Mouse (Mus musculus) embryonic facial prominence, embryonic 15.5 days (tissue): ENCODE results near the gene Galns. TPM values are rescaled to one million over a fixed set of nuclear protein-coding genes. Genes with fewer than 3 reads are reported as not detected.

Source experiments
- ATAC-seq: fragments of 200-750 bp; cut with Nextera tagmentation; 2 replicates; pipeline ENCODE4 v1.8.0; 2017; ENCODE audit warnings: low read depth, moderate TSS enrichment; ENCODE audit not compliant: insufficient number of reproducible peaks, low FRiP score, low TSS enrichment
- H3K27ac ChIP-seq: fragments of 300-500 bp; sonication (generic); replicated peaks from 2 replicates; pipeline ENCODE4 v1.5.1; 2015; ENCODE audit warnings: mild to moderate bottlenecking, inconsistent platforms
- H3K27me3 ChIP-seq: fragments of 300-500 bp; sonication (generic); 2 replicates; pipeline ENCODE4 v1.6.1; 2015; ENCODE audit warnings: inconsistent platforms
- H3K36me3 ChIP-seq: fragments of 300-500 bp; sonication (generic); 2 replicates; pipeline ENCODE4 v1.6.1; 2015; ENCODE audit warnings: mild to moderate bottlenecking, inconsistent platforms
- H3K4me1 ChIP-seq: fragments of 300-500 bp; sonication (generic); 2 replicates; pipeline ENCODE4 v1.6.1; 2015; ENCODE audit warnings: inconsistent platforms
- H3K4me2 ChIP-seq: fragments of 300-500 bp; sonication (generic); replicated peaks from 2 replicates; pipeline ENCODE4 v1.6.1; 2015; ENCODE audit warnings: mild to moderate bottlenecking, inconsistent platforms
- H3K4me3 ChIP-seq: fragments of 300-500 bp; sonication (generic); replicated peaks from 2 replicates; pipeline ENCODE4 v1.5.1; 2015; ENCODE audit warnings: mild to moderate bottlenecking, inconsistent platforms
- H3K9ac ChIP-seq: fragments of 300-500 bp; sonication (generic); 2 replicates; pipeline ENCODE4 v1.6.1; 2015; ENCODE audit warnings: inconsistent platforms
- H3K9me3 ChIP-seq: fragments of 300-500 bp; sonication (generic); replicated peaks from 2 replicates; pipeline ENCODE4 v1.6.1; 2016; ENCODE audit warnings: inconsistent platforms
- WGBS: fragments of 180-500 bp; shearing (Covaris S2); methylation state at CpG from one replicate; pipeline ENCODE4 v1.1.7; 2015; 5-methylcytosine and 5-hydroxymethylcytosine counted together
- polyA plus RNA-seq: library from polyadenylated mRNA; unstranded; fragments of >200 nt; fragmentation: Nextera tagmentation; extraction: Ambion mirVana; gene quantifications from 2 replicates; pipeline ENCODE4 v1.2.1, GENCODE M21; 2015

Gene Galns
- polyA plus RNA-seq, 1 experiment from 2014 or later = 11.3 TPM

- no peaks in the 10 kb centered on the region for H3K27me3 ChIP-seq
- 41% methylated on average over 7 of the region's 7 CpGs for WGBS
- peaks cover 10% of the 10 kb centered on the region; the same call in 1 of the 2 replicates for H3K4me1 ChIP-seq
- ATAC-seq = no peak
- no peak overlapping the region for H3K4me2 ChIP-seq
- H3K36me3 ChIP-seq = no peaks in the 10 kb centered on the region
- H3K9me3 ChIP-seq = no peaks in the 10 kb centered on the region
- no peak overlapping the region for H3K9ac ChIP-seq
- H3K4me3 ChIP-seq = no peak overlapping the region
- H3K27ac ChIP-seq = no peak overlapping the region
Observed at GRCm38 (mm10) chr8:122586171-122586570, 25.1 kb downstream of the Galns start.

DNA sequence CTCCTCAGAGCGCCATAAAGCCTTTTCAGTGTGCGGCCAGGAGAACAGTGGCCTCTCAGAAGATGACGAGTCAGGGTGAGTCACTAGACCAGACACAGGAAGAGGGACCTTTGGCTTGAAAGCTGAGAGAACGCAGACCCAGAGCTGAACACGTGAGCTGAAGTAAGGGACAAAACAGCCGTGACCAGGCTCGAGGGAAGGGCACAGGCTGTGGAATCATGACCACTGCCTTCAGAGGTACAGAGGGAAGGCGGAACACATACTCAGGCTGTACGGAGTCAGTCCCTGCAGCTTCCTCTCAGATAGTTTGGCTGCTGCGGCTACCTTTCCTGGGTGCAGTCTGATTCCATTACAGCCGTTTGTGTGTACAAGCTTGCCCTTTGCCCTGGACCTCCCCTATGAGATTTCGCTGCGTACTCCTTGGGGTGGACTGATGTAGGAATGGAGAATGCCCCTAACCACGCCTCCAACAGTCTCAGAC is 25.8 kb downstream of the Galns start:
- WGBS = 52% methylated on average over 14 of the region's 14 CpGs
- Histone ChIP-seq H3K36me3 (no peaks in the 10 kb centered on the region), H3K27ac (no peak overlapping the region), H3K9me3 (no peaks in the 10 kb centered on the region), H3K27me3 (no peaks in the 10 kb centered on the region), H3K4me3 (no peak overlapping the region), H3K4me2 (no peak overlapping the region), H3K9ac (no peak overlapping the region), H3K4me1 (peaks cover 13% of the 10 kb centered on the region; the same call in 1 of the 2 replicates)
- no peak for ATAC-seq

GRCm38 (mm10) chr8:122584981-122585380 is 26.3 kb downstream of the Galns start:
- H3K9ac ChIP-seq = no peak overlapping the region
- H3K4me1 ChIP-seq = peaks cover 18% of the 10 kb centered on the region
- no peaks in the 10 kb centered on the region for H3K27me3 ChIP-seq
- 77% methylated on average over 9 of the region's 9 CpGs for whole genome bisulfite sequencing
- no peak for ATAC-seq
- H3K36me3 ChIP-seq = no peaks in the 10 kb centered on the region
- no peak overlapping the region for H3K27ac ChIP-seq
- H3K4me2 ChIP-seq = no peak overlapping the region
- H3K4me3 ChIP-seq = no peak overlapping the region
- H3K9me3 ChIP-seq = no peaks in the 10 kb centered on the region

DNA sequence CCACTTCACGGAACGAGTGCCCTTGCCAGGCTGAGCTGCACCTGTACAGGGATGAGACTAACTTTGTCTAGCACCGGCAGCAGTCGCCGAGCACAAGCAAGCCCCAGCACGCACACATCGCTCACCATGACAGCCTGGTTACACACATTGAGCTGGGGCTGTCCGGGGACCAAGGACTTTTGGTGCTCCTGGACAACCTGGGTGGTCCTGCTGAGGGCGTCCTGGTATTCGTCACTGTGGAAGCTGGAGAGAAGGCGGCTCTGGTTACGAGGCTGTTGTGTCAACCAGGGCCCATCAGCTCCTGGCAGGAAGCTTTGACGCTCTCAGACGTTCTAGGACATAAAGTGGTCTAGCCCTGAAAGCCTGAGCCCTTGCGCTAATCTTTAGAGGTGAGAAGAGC is 30.3 kb downstream of the Galns start:
- WGBS = 47% methylated on average over 13 of the region's 15 CpGs

GRCm38 (mm10) chr8:122579196-122579595 is 32.1 kb downstream of the Galns start:
- H3K27ac ChIP-seq = peak overlapping the region; percentile 51; the same call in 1 of the 2 replicates
- ATAC-seq = no peak
- H3K9me3 ChIP-seq = no peaks in the 10 kb centered on the region
- 13% methylated on average over 7 of the region's 7 CpGs for WGBS
- peaks cover 51% of the 10 kb centered on the region for H3K4me1 ChIP-seq
- H3K9ac ChIP-seq = no peak overlapping the region
- no peak overlapping the region for H3K4me2 ChIP-seq
- no peak overlapping the region for H3K4me3 ChIP-seq
- peaks cover 4% of the 10 kb centered on the region; the same call in 1 of the 2 replicates for H3K36me3 ChIP-seq
- no peaks in the 10 kb centered on the region for H3K27me3 ChIP-seq

More for the DNA sequence above, 30.3 kb downstream of the Galns start:
- Histone ChIP-seq H3K9ac (no peak overlapping the region), H3K4me1 (peaks cover 43% of the 10 kb centered on the region), H3K36me3 (no peaks in the 10 kb centered on the region), H3K27ac (no peak overlapping the region), H3K4me3 (no peak overlapping the region), H3K4me2 (no peak overlapping the region), H3K27me3 (no peaks in the 10 kb centered on the region), H3K9me3 (no peaks in the 10 kb centered on the region)
- ATAC-seq = no peak

DNA sequence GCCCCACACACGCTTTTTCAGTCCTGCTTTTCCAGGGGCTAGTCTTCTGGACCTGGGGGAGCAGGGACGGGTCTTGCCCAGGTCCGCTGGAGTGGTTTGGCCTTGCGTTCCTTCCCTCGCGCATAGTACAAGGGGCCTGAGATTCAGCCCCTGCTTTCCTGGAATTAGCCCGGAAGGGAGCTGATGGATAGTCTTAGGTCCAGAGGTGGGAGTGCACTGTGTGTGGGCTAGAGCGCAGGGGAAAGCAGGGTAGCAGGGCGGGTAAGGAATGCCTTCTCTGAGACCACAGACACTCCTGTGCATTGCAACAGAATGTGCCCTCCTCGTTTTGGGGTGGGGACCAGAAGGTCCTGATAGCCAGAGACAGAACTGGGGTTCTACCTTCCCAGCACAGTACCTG is 34.1 kb downstream of the Galns start:
- Histone ChIP-seq H3K9me3 (no peaks in the 10 kb centered on the region), H3K4me3 (peak overlapping the region; percentile 71), H3K36me3 (peaks cover 22% of the 10 kb centered on the region), H3K27ac (peak overlapping the region; percentile 75; the same call in 1 of the 2 replicates), H3K9ac (no peak overlapping the region), H3K27me3 (no peaks in the 10 kb centered on the region), H3K4me2 (peak overlapping the region; percentile 77), H3K4me1 (peaks cover 51% of the 10 kb centered on the region)
- ATAC-seq = peak; percentile 11; the same call in 1 of the 2 replicates
- WGBS = 38% methylated on average over 10 of the region's 10 CpGs

DNA sequence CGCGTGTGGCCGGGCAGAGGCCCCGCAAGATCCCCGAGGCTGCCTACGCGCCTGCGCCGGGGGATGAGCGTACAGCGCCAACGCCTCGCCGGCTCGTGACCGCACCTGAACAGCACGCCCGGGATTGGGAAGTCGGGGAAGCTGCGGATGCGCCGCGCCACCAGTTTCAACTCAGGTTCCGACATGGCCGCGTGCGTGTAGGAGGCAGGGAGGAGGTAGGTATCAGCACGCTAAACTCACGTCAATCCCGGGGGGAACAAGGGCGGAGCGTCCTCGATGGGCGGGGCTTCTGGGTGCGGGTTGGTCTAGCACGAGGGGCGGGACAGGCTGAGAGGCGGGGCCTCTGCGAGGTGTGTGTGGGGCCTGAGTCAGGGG is 34.6 kb downstream of the Galns start, which contains the start of gene Aprt:
Aprt (minus strand) TSS at position 262 of the 375 bp plus-strand sequence.
- Histone ChIP-seq H3K4me1 (peaks cover 51% of the 10 kb centered on the region), H3K36me3 (peaks cover 27% of the 10 kb centered on the region), H3K4me2 (peak within 1 kb of the TSS; percentile 77), H3K9me3 (no peaks in the 10 kb centered on the region), H3K9ac (peak within 1 kb of the TSS; percentile 69), H3K4me3 (peak within 1 kb of the TSS; percentile 71), H3K27me3 (no peaks in the 10 kb centered on the region), H3K27ac (peak within 1 kb of the TSS; percentile 75)
- peak; percentile 90 for ATAC-seq
- under 1% methylated on average over 39 of the region's 39 CpGs for WGBS

- peak overlapping the region; percentile 69 for H3K9ac ChIP-seq
- peak; percentile 9; the same call in 1 of the 2 replicates for ATAC-seq
- H3K4me2 ChIP-seq = peak overlapping the region; percentile 77
- H3K27me3 ChIP-seq = no peaks in the 10 kb centered on the region
- WGBS = 13% methylated on average over 21 of the region's 21 CpGs
- H3K4me1 ChIP-seq = peaks cover 48% of the 10 kb centered on the region
- peaks cover 34% of the 10 kb centered on the region for H3K36me3 ChIP-seq
- H3K4me3 ChIP-seq = peak overlapping the region; percentile 71
- peak overlapping the region; percentile 75 for H3K27ac ChIP-seq
- no peaks in the 10 kb centered on the region for H3K9me3 ChIP-seq
Observed at GRCm38 (mm10) chr8:122575735-122576647, 35.3 kb downstream of the Galns start.

DNA sequence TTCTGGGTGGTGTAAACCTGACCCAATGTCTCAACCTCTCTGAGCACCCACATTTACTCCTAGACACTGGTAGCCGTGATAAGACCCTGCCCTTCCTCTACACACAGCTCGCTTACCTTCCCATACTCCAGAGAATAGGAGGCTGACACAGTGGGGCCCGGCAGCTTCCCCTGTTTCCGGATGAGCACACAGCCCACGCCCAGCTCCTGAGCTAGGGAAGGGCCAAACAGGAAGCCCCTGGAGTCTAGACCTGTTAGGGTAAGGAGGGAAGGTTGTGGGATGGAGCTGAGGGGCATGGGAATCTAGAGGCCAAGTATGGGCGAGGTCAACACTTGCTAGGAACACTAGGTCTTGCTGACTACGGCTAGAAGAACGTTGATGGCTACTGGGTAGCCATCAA is 36.0 kb downstream of the Galns start:
- Histone ChIP-seq H3K27ac (0 out of 2 replicates have a peak overlapping the region, but pooled peaks have one; percentile 5), H3K4me3 (peak overlapping the region; percentile 71), H3K9ac (0 out of 2 replicates have a peak overlapping the region, but pooled peaks have one; percentile 69), H3K4me1 (peaks cover 45% of the 10 kb centered on the region), H3K27me3 (no peaks in the 10 kb centered on the region), H3K4me2 (peak overlapping the region; percentile 77), H3K9me3 (no peaks in the 10 kb centered on the region), H3K36me3 (peaks cover 41% of the 10 kb centered on the region)
- no peak for ATAC-seq
- WGBS = 63% methylated on average over 8 of the region's 8 CpGs

- Histone ChIP-seq H3K9ac (no peak overlapping the region), H3K4me1 (peaks cover 41% of the 10 kb centered on the region), H3K36me3 (peaks cover 46% of the 10 kb centered on the region), H3K4me2 (no peak overlapping the region), H3K9me3 (no peaks in the 10 kb centered on the region), H3K27ac (no peak overlapping the region), H3K27me3 (no peaks in the 10 kb centered on the region), H3K4me3 (no peak overlapping the region)
- no peak for ATAC-seq
- WGBS = 58% methylated on average over 10 of the region's 10 CpGs
Observed at GRCm38 (mm10) chr8:122574667-122575251, 36.5 kb downstream of the Galns start.

GRCm38 (mm10) chr8:122574264-122574663 is 37.0 kb downstream of the Galns start:
- H3K4me3 ChIP-seq = no peak overlapping the region
- WGBS = 68% methylated on average over 3 of the region's 3 CpGs
- H3K9ac ChIP-seq = no peak overlapping the region
- ATAC-seq = no peak
- no peaks in the 10 kb centered on the region for H3K27me3 ChIP-seq
- H3K9me3 ChIP-seq = no peaks in the 10 kb centered on the region
- H3K27ac ChIP-seq = no peak overlapping the region
- peaks cover 51% of the 10 kb centered on the region for H3K36me3 ChIP-seq
- peaks cover 41% of the 10 kb centered on the region for H3K4me1 ChIP-seq
- no peak overlapping the region for H3K4me2 ChIP-seq
